Mouse (Mus musculus): ENCODE data around the gene Pde11a.

GRCm38 (mm10) chr2:76050092-76050491, 288.5 kb downstream of the Pde11a start:
- no peak for TF ChIP-seq CTCF (IDR thresholded peaks at IDR 0.05; ENCODE audit: insufficient read depth, low read length)
- TF ChIP-seq POLR2A (IDR thresholded peaks at IDR 0.05; ENCODE audit: borderline replicate concordance, extremely low read depth, low read depth, low read length) = no peak
